Mouse (Mus musculus) retina, postnatal 7 days (tissue): ENCODE measurements at regions not wholly inside any gene's neighbourhood (a gene's known extent, or its start where the extent isn't known, plus 50 kb on each side); places are given as distances from the start of the nearest gene placed in this dataset.
A peak's percentile ranks its signal among the peaks of the same experiment; 100 is the strongest.

Experiments
- DNase-seq: peaks from one replicate; pipeline ENCODE4 v3.0.0-alpha.2; 2012; ENCODE audit warnings: low read depth, low spot score

- DNase-seq = no peak
Measured at GRCm38 (mm10) chr13:72352641-72353181, 275.9 kb upstream of the Irx2 start.

DNA sequence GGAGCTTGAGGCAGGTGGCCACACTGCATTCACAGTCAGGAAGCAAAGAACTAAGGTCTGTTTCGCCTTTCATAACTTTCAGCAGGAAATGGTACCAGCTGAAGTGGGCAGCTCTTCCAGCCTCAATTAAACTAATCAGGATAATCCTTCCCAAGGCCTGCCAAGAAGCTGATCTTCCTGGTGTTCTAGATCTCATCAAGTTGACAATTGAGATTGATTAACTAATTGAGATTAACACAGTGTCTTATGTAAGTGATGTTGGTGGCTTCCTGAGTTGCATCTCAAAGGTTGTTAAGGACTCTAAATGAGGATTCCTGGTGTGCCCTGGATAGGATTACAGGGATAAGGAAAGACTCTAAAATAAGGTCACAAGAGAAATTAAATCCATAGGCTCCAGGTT is 273.3 kb upstream of the Irx2 start:
- peak; percentile 23 for DNase-seq

DNA sequence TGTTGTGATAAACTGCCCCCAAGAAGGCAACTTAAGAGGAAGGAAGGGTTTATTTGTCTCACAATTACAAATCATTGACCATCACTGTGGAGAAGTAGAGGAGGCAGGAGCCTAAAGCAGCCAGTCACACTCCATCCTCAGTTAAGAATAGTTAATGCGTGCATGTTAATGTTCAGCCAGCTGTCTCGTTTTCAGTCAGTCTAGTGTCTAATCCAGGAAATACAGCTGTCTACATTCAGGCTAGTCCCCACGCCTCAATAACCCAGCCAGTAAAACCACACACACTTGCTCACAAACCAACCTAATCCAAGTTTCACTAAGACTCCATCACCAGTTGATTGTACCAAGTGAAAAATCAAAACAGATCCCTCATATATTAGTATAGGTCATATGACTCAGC is 272.8 kb upstream of the Irx2 start:
- no peak for DNase-seq

GRCm38 (mm10) chr13:72358243-72358904 is 270.2 kb upstream of the Irx2 start:
- no peak for DNase-seq

DNA sequence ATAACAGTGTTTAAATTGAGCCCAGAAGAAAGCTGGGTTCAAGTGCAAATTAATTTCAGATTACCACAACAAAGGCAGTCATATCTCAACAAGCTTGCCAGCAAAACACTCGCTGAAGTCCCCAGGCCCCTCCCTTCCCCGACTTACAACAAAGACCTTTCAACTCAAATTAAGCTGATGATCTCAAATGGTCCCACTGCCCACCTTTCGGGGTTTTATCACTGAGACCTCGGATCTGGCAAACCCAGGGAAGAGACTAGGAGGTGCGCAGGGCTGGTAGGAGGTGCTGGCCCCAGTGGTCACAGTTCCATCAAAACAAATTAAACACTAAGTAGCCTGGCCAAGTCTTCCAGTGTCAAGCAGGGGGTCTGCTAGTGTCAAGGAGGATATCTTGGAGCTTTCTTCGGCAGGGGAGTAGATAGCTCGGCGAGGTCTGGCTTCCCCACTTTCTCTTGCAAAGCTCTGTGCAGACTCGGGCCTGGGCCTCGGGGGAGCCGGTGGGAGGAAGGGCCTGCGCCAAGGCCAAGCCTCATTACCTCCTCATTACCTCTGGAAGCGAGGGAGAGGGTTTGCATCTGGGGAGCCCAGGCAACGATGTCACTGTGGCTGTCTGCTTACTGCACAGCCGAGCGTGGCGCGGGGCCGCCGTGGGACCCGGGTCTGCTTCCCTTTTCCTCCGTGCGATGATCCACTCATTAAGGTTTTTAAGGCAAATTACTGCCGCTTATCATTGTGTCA is 262.9 kb upstream of the Irx2 start:
- no peak for DNase-seq

- DNase-seq = no peak
Measured at GRCm38 (mm10) chr13:72366281-72366680, 262.3 kb upstream of the Irx2 start.

- no peak for DNase-seq
Measured at GRCm38 (mm10) chr13:72370131-72370530, 258.5 kb upstream of the Irx2 start.

DNA sequence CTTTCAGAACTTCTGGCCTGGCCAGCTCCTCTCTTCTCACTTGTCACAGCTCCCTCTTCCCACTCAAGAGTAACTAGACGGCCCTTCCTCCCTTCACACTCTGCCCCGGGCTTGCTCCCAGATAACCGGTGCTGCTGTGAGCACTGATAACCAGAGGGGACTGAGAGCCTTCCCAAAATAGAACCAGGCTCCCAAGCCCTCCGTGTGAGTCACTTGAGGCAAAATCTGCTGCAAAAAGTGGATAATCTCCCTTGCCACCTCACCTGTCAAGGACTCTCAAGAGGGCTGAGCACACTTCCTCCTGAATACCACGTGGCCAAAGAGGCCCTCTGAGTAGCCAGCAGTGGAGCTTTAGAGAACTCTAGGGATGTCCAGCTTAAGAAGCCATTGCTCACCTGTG is 257.6 kb upstream of the Irx2 start:
- DNase-seq = no peak

GRCm38 (mm10) chr13:72393366-72393765 is 235.3 kb upstream of the Irx2 start:
- no peak for DNase-seq

GRCm38 (mm10) chr13:72400677-72401076 is 227.9 kb upstream of the Irx2 start:
- no peak for DNase-seq

DNA sequence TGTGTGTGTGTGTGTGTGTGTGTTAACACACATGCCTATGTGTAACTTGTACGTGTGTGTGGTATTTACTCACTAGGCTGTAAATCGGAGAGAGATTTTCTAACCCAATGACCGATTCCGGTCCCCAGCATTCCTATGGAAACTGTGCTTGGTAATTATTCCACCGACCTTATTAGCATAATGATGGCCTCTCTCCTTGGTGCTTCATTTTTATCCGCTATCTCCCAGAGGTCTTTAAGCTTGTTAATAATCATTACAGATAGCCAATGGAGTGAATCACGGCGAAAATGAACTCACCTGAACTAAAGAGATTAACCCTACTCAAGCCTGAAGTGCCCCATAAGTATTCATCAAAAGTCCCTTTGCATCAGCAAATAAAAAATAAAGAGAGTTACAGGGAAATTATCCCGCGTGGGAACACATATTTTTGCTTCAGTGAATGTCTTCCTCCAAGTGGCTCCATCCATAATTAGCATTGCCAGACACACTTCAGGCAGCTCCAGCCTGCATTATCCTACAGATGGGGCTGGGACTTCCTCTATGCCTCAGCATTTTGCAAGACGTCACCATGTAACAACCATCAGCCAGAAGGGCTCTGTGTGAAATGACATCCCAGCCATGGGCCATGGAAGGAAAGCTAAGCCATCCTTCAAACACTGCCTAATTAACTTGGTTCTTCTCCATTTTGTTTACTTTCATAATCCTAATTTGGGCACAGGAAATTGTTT is 219.2 kb upstream of the Irx2 start:
- DNase-seq = no peak

DNA sequence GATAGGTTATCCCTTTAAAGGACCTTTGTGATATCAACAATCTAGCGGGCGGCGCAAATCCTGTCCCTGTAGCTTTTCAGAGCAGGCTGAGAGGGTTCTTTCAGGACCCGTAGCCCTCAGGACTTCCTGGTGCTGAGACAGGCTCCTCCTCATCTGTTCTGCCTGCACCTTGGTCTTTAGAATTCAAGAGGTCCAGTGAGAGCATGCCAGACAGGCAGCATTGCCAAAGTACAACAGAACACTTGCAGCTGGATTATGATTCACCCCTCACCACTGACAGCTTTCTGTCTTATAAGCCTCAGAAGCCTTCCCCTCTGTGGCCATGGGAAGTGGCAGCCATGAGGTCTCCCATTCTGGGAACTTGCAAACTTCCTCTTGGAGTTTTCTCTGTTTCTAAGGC is 216.0 kb upstream of the Irx2 start:
- no peak for DNase-seq

- no peak for DNase-seq
Measured at GRCm38 (mm10) chr13:72416981-72417380, 211.6 kb upstream of the Irx2 start.

DNA sequence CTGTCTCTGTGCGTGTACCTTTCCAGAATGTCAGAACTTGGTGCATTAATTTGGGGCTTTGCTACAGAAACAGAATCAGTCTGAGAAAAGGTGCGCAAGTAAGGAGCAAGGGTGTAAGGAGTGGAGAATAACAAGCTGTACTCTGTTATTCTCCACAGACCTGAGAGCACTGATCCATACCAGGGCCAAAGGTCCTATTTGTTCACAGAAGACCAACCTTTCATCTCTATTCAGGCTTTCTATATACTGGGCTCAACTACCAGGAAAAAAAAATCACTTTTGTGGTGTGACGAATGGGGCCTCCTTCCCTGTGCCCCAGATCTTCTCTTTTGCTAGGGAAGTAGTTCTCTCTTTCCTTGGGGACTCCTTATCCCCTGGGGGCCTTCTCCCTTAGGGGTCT is 210.8 kb upstream of the Irx2 start:
- no peak for DNase-seq

DNA sequence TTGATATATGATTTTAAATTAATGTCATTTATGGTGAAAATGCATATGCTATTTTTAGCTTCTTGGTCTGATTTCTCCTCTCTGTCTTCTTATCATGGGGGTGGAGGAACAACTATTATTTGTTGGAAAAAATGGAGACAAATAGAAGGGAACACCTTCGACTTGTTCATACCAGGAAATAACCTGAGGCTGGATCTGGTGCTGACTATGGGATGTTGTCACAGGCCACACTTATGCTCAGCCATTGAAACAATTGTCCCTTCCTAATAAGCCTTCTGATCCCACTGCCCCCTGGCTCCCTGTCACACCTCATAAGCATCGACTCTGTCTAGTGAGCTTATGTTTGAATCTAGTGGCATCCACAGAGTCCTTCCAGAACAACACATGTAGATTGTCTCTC is 210.3 kb upstream of the Irx2 start:
- DNase-seq = no peak

GRCm38 (mm10) chr13:72419532-72419931 is 209.1 kb upstream of the Irx2 start:
- DNase-seq = no peak

DNA sequence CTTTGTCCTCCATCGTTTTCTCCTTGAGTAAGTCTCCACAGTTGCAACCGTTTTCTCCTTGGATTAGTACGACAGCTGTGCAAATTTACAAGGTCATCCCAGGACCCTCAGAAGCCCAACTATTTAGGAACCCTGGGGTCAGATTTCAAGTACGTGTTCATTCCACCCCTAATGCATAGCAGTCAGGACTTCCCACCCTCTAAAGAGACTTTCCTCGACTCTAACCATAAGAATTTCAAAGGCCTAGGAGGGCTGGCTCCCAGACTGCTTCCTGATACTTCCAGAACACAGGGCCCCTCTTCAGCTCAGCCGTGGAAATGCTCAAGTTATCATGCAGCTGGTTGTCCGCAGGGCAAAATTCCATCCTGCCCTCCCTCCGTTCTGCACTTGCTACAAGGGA is 202.7 kb upstream of the Irx2 start:
- DNase-seq = no peak

DNA sequence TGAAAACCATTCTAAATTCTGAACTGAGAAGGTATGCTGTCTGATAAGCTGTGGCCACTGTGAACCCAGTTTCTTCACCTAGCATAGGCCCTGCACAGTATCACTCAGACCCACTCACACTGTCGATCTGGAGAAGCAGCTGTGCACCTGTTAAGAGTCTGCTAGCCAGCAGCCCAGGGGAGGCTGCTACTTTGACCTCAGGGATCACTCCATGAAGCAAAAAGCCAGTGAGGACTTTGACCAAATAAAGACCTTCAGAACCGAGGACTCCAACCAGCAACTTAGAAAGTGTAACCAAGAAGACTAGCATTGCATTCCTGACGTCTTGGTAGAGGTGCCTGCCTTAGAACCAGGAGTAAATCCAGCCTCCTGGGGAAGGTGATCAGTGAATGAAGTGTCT is 183.3 kb upstream of the Irx2 start:
- DNase-seq = no peak

DNA sequence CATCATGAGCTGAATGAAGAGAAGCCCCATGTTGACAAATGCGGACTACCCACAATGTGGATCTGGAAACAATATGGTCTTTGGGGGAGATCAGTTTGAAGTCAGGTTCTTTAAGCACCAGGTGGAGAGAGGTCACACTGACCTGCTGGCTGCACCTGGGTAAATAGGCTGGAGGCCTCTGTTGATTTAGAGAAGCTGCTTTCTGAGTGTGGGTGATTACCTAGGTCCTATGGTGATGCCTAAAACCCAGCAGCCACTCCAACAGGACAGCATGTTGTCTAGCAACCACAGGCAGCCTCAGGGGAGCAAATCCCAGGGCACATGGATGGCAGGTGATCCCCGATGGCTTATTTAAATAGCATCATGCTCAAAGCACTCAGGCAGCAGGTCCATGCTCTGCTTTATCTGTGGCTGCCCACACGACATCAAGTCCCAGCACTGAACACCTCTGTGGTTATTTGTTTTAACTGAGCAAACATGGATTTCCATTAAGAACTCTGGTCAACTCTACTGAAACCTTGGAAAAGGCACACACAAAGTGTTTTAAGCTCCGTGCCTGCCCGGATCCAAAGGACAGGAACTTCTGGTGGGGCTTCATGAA is 180.1 kb upstream of the Irx2 start:
- DNase-seq = no peak

DNA sequence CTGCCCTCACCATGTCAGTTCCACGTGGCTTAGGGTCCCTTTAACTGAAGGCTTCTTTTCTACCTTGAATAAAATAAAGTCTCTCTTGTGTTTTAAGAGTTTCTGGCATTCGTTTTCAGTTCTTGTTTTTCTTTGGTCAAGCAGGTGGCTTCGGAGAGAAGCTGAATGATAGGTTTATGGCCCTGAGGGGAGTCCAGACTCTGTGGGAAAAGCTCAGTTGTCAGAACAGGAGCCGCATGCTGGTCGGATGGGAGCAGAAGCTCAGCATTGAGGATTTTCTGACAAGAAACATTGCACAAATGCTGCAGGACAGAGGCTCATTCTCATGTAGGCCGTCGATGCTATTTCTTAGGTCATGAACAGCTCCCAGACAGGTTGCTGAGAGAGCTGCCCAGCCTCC is 133.3 kb upstream of the Irx2 start:
- no peak for DNase-seq

DNA sequence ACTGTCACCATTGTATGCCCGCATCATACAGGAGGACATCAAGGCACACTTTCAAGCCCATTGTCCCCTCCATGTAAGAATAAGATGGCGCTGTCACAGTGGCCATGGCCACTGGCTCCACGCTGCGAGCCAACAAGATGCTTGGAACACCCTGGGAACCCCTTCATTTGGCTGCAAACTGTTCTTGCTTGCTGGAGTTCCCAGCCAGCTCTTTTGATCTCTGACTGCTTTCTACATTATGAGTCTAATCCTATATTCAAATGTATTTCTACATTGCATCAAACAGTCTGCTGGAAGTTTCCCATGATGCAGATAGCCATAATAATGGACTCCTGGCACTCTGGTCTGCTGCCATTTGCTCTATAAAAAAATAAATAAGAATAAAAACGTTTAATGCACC is 131.6 kb upstream of the Irx2 start:
- no peak for DNase-seq

GRCm38 (mm10) chr13:72497521-72497920 is 131.1 kb upstream of the Irx2 start:
- DNase-seq = no peak
